Mouse (Mus musculus) hindbrain, embryonic 13.5 days (tissue): ENCODE data around the gene Aplp2. TPM values are rescaled to one million over a fixed set of nuclear protein-coding genes. Genes with fewer than 3 reads are reported as not detected.
A peak's percentile ranks its signal among the peaks of the same experiment; 100 is the strongest.

Experiments
- ATAC-seq: fragments of 200-750 bp; cut with Nextera tagmentation; 2 replicates; pipeline ENCODE4 v1.8.0; 2017; ENCODE audit warnings: moderate TSS enrichment; ENCODE audit not compliant: low FRiP score
- H3K27ac ChIP-seq: fragments of 300-500 bp; sonication (generic); 2 replicates; pipeline ENCODE4 v1.5.1; 2015; ENCODE audit warnings: inconsistent platforms, mild to moderate bottlenecking, moderate library complexity
- H3K27me3 ChIP-seq: fragments of 300-500 bp; sonication (generic); 2 replicates; pipeline ENCODE4 v1.6.1; 2015; ENCODE audit warnings: mild to moderate bottlenecking, inconsistent platforms
- H3K36me3 ChIP-seq: fragments of 300-500 bp; sonication (generic); 2 replicates; pipeline ENCODE4 v1.6.1; 2015; ENCODE audit warnings: mild to moderate bottlenecking, inconsistent platforms
- H3K4me1 ChIP-seq: fragments of 300-500 bp; sonication (generic); replicated peaks from 2 replicates; pipeline ENCODE4 v1.6.1; 2015; ENCODE audit warnings: inconsistent platforms
- H3K4me2 ChIP-seq: fragments of 300-500 bp; sonication (generic); 2 replicates; pipeline ENCODE4 v1.6.1; 2015; ENCODE audit warnings: inconsistent platforms, mild to moderate bottlenecking, moderate library complexity
- H3K4me3 ChIP-seq: fragments of 300-500 bp; sonication (generic); 2 replicates; pipeline ENCODE4 v1.5.1; 2015; ENCODE audit warnings: mild to moderate bottlenecking, inconsistent platforms
- H3K9ac ChIP-seq: fragments of 300-500 bp; sonication (generic); 2 replicates; pipeline ENCODE4 v1.6.1; 2015; ENCODE audit warnings: mild to moderate bottlenecking, inconsistent platforms
- H3K9me3 ChIP-seq: fragments of 300-500 bp; sonication (generic); 2 replicates; pipeline ENCODE4 v1.6.1; 2016; ENCODE audit warnings: inconsistent platforms
- WGBS: fragments of 180-500 bp; shearing (Covaris S2); methylation state at CpG from one replicate; pipeline ENCODE4 v1.1.7; 2015; 5-methylcytosine and 5-hydroxymethylcytosine counted together
- polyA plus RNA-seq: library from polyadenylated mRNA; unstranded; fragments of >200 nt; fragmentation: Nextera tagmentation; extraction: Ambion mirVana; gene quantifications from 2 replicates; pipeline ENCODE4 v1.2.1, GENCODE M21; 2015

The Aplp2 gene
- polyA plus RNA-seq, 1 experiment from 2014 or later, result 307 TPM

- Histone ChIP-seq H3K9me3 (no peaks in the 10 kb centered on the region), H3K27ac (no peak overlapping the region), H3K4me1 (peaks cover 20% of the 10 kb centered on the region), H3K27me3 (peaks cover 74% of the 10 kb centered on the region), H3K9ac (peak overlapping the region; percentile 65), H3K4me3 (peak overlapping the region; percentile 44), H3K4me2 (peak overlapping the region; percentile 83), H3K36me3 (no peaks in the 10 kb centered on the region)
- ATAC-seq, result no peak
- WGBS, result 11% methylated on average over 26 of the region's 26 CpGs
Observed at GRCm38 (mm10) chr9:31130357-31131204, 81.0 kb downstream of the Aplp2 start.

GRCm38 (mm10) chr9:31129956-31130355 is 81.7 kb downstream of the Aplp2 start:
- H3K36me3 ChIP-seq, result no peaks in the 10 kb centered on the region
- H3K4me1 ChIP-seq, result peaks cover 20% of the 10 kb centered on the region
- 53% methylated on average over 8 of the region's 8 CpGs for WGBS
- H3K4me2 ChIP-seq, result peak overlapping the region; percentile 83; the same call in 1 of the 2 replicates
- H3K9me3 ChIP-seq, result no peaks in the 10 kb centered on the region
- H3K27me3 ChIP-seq, result peaks cover 71% of the 10 kb centered on the region
- no peak overlapping the region for H3K4me3 ChIP-seq
- H3K27ac ChIP-seq, result no peak overlapping the region
- no peak for ATAC-seq
- H3K9ac ChIP-seq, result no peak overlapping the region

GRCm38 (mm10) chr9:31127876-31128465 is 83.6 kb downstream of the Aplp2 start:
- H3K36me3 ChIP-seq, result no peaks in the 10 kb centered on the region
- WGBS, result 85% methylated on average over 12 of the region's 12 CpGs
- ATAC-seq, result no peak
- H3K27ac ChIP-seq, result no peak overlapping the region
- H3K4me2 ChIP-seq, result no peak overlapping the region
- H3K9me3 ChIP-seq, result no peaks in the 10 kb centered on the region
- peaks cover 52% of the 10 kb centered on the region for H3K27me3 ChIP-seq
- H3K9ac ChIP-seq, result no peak overlapping the region
- H3K4me3 ChIP-seq, result no peak overlapping the region
- peaks cover 20% of the 10 kb centered on the region for H3K4me1 ChIP-seq

GRCm38 (mm10) chr9:31126079-31126478 is 85.5 kb downstream of the Aplp2 start:
- 86% methylated on average over 7 of the region's 7 CpGs for WGBS
- Histone ChIP-seq H3K9me3 (no peaks in the 10 kb centered on the region), H3K36me3 (no peaks in the 10 kb centered on the region), H3K9ac (no peak overlapping the region), H3K4me2 (no peak overlapping the region), H3K4me1 (peaks cover 15% of the 10 kb centered on the region), H3K27ac (no peak overlapping the region), H3K4me3 (no peak overlapping the region), H3K27me3 (peaks cover 33% of the 10 kb centered on the region)
- ATAC-seq, result no peak

- ATAC-seq, result no peak
- H3K27ac ChIP-seq, result no peak overlapping the region
- WGBS, result 71% methylated on average over 13 of the region's 13 CpGs
Observed at GRCm38 (mm10) chr9:31122464-31123030, 89.1 kb downstream of the Aplp2 start.

DNA sequence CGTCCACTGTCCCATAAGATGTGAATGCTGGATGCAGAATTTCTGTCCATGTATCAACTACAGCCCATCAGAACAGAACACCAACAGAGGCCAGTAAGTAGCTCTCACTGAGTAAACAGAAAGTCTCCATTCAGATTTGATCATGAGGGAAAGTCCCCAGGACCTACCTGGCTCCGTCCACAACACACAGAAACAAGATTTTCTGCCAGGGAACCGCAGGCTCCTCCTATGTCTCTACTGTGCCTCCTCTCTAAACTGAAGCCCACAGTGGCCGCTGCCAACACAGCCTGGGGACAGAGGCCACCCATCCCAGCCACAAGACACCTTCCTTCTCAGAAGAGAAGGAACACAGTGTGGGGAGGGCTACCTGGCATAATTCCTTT is 91.1 kb downstream of the Aplp2 start:
- no peak for ATAC-seq
- no peaks in the 10 kb centered on the region for H3K27me3 ChIP-seq
- no peaks in the 10 kb centered on the region for H3K9me3 ChIP-seq
- H3K9ac ChIP-seq, result no peak overlapping the region
- peaks cover 5% of the 10 kb centered on the region; the same call in 1 of the 2 replicates for H3K4me1 ChIP-seq
- WGBS, result 82% methylated on average over 4 of the region's 4 CpGs
- H3K4me2 ChIP-seq, result no peak overlapping the region
- H3K4me3 ChIP-seq, result no peak overlapping the region
- H3K27ac ChIP-seq, result no peak overlapping the region
- no peaks in the 10 kb centered on the region for H3K36me3 ChIP-seq

More at GRCm38 (mm10) chr9:31122464-31123030, 89.1 kb downstream of the Aplp2 start:
- H3K4me1 ChIP-seq, result peaks cover 5% of the 10 kb centered on the region; the same call in 1 of the 2 replicates
- H3K9ac ChIP-seq, result no peak overlapping the region
- H3K27me3 ChIP-seq, result no peaks in the 10 kb centered on the region
- H3K4me3 ChIP-seq, result no peak overlapping the region
- H3K9me3 ChIP-seq, result no peaks in the 10 kb centered on the region
- H3K4me2 ChIP-seq, result no peak overlapping the region
- no peaks in the 10 kb centered on the region for H3K36me3 ChIP-seq

- Histone ChIP-seq H3K4me2 (no peak overlapping the region), H3K36me3 (no peaks in the 10 kb centered on the region), H3K27me3 (no peaks in the 10 kb centered on the region), H3K9ac (no peak overlapping the region), H3K4me1 (peaks cover 5% of the 10 kb centered on the region; the same call in 1 of the 2 replicates), H3K27ac (no peak overlapping the region), H3K9me3 (no peaks in the 10 kb centered on the region), H3K4me3 (no peak overlapping the region)
- no peak for ATAC-seq
- 68% methylated on average over 11 of the region's 11 CpGs for WGBS
Observed at GRCm38 (mm10) chr9:31119882-31120532, 91.6 kb downstream of the Aplp2 start.

- Histone ChIP-seq H3K36me3 (no peaks in the 10 kb centered on the region), H3K4me1 (peaks cover 5% of the 10 kb centered on the region; the same call in 1 of the 2 replicates), H3K27me3 (no peaks in the 10 kb centered on the region), H3K4me2 (no peak overlapping the region), H3K27ac (no peak overlapping the region), H3K9ac (no peak overlapping the region), H3K4me3 (no peak overlapping the region), H3K9me3 (no peaks in the 10 kb centered on the region)
- 83% methylated on average over 5 of the region's 5 CpGs for WGBS
- ATAC-seq, result no peak
Observed at GRCm38 (mm10) chr9:31119405-31119804, 92.2 kb downstream of the Aplp2 start.

DNA sequence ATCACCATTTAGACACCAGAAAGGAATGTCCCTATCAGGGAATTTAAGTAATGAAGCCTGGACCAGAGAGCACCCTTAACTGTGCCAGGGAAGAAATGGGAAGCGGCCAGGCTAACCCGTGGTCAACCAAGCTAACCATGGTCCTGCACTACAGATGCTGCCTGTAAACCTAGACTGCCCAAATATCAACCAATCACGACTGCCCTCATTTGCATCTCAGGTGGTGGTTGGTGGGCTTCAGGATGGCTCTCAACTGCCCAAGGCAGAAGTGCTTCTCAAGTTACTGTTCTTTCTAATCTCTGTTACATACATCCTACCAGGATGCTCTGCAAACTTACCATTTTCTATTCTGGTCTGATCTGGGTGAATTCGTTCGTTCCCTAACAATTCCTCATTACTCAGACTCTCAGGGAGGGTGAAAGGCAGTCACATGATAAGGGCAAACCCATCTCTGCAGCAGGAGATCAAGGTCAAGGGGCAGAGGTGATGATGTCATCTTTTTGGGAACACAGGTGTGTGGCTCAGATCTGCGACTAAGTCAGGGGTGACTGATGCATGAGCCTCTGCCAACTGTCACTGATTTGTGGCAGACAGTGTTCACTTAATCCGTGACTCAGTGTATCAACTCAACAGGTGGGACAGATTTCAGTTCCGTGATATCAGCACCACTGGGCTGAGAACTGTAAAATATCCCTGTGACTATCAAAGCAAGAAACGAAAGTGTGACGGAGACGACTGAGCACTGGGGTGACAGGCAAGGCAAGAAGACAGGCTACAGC is 92.9 kb downstream of the Aplp2 start:
- Histone ChIP-seq H3K4me2 (no peak overlapping the region), H3K4me3 (no peak overlapping the region), H3K27ac (no peak overlapping the region), H3K36me3 (no peaks in the 10 kb centered on the region), H3K27me3 (no peaks in the 10 kb centered on the region), H3K4me1 (peaks cover 5% of the 10 kb centered on the region; the same call in 1 of the 2 replicates), H3K9ac (no peak overlapping the region), H3K9me3 (no peaks in the 10 kb centered on the region)
- 43% methylated on average over 11 of the region's 11 CpGs for WGBS
- ATAC-seq, result no peak

- no peaks in the 10 kb centered on the region for H3K9me3 ChIP-seq
- peaks cover 3% of the 10 kb centered on the region; the same call in 1 of the 2 replicates for H3K4me1 ChIP-seq
- H3K4me2 ChIP-seq, result no peak overlapping the region
- no peak overlapping the region for H3K4me3 ChIP-seq
- 89% methylated on average over 6 of the region's 6 CpGs for WGBS
- H3K9ac ChIP-seq, result no peak overlapping the region
- H3K36me3 ChIP-seq, result no peaks in the 10 kb centered on the region
- no peak for ATAC-seq
- H3K27ac ChIP-seq, result no peak overlapping the region
- H3K27me3 ChIP-seq, result no peaks in the 10 kb centered on the region
Observed at GRCm38 (mm10) chr9:31117488-31117887, 94.1 kb downstream of the Aplp2 start.

- Histone ChIP-seq H3K27me3 (no peaks in the 10 kb centered on the region), H3K4me2 (no peak overlapping the region), H3K36me3 (no peaks in the 10 kb centered on the region), H3K9me3 (no peaks in the 10 kb centered on the region), H3K9ac (no peak overlapping the region), H3K4me3 (no peak overlapping the region), H3K4me1 (no peaks in the 10 kb centered on the region), H3K27ac (no peak overlapping the region)
- 95% methylated on average over 11 of the region's 11 CpGs for WGBS
- ATAC-seq, result no peak
Observed at GRCm38 (mm10) chr9:31117088-31117487, 94.5 kb downstream of the Aplp2 start.
